Mouse (Mus musculus): ENCODE measurements around the gene Pacs2.

DNA sequence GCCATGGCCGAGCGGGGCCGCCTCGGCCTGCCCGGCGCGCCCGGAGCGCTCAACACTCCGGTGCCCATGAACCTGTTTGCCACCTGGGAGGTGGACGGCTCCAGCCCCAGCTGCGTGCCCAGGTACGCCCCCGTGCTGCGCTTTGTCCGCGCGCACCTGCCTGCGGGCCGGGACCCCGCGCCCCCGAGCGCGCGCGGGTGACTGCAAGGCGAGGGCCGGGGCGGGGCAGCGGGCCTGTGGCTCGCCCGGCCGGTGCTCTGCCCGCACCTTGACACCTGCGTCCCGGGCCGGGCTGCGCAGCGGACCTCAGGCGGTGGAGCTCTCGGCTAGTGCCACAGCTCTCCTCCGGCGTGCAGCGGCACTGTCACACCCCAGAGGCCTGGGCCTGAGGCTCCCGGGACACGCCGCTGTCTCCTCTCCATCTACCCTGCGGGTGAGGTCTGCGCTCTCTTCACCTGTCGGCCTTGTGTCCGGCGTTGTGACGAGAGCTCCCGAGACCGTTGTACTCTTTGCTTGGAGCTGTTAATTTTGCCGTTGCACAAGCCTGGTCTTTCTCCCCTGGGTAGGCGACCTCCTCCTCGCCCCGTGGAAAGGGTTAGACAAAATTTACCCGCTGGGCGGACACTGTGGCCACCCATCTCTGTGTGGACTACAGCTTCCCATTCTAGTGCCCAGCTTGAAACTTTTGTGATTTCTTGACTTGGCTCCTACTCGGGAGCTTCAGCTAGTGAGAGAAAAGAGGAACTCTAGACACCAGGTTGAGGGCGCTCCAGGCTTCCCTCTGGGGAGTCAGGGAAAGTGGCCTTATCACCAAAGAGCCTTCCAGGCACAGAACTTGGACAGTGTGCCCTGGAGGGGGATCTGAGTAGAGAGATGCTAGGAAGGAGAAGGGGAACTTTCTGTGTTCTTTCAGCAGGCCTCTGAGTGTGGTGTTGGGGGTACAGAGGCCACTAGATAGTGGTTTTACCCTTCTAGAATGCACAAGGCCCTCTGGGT lies 551 bp downstream of the Pacs2 start:
- TF ChIP-seq CTCF (IDR thresholded peaks at IDR 0.05; ENCODE audit: insufficient read depth, low read length) = no peak
- TF ChIP-seq POLR2A (IDR thresholded peaks at IDR 0.05; ENCODE audit: borderline replicate concordance, extremely low read depth, low read depth, low read length) = peak; percentile 17; the same call in 1 of the 2 replicates
